In genomic region chr14:32201791-32202451, GRCm38 (mm10) we compare ENCODE assay signal across 8 mouse cellular contexts. TPM values are rescaled to one million over a fixed set of nuclear protein-coding genes. Genes with fewer than 3 reads are reported as not detected.
DNase-seq lines count a peak whose midpoint lies in the region; ATAC-seq and TF ChIP-seq lines count a peak whose summit lies in the region.

Gene Timm23, minus strand, starts transcription at chr14:32201898.
Gene Parg, plus strand, starts transcription at chr14:32201949.

- H3K27me3 ChIP-seq in heart, embryonic 15.5 days: no peaks in the 10 kb centered on the region
- H3K27me3 ChIP-seq in liver, embryonic 14.5 days (ENCODE audit: control insufficient read depth, insufficient read depth, low read length): no peaks in the 10 kb centered on the region
- H3K27me3 ChIP-seq in neural tube, embryonic 11.5 days (ENCODE audit: control insufficient read depth, insufficient read depth, low read length): no peaks in the 10 kb centered on the region
- H3K27me3 ChIP-seq in stomach, postnatal 0 days (ENCODE audit: control insufficient read depth, insufficient read depth, low read length): no peaks in the 10 kb centered on the region

- 0% methylated on average over 76 of the region's 77 CpGs for WGBS in heart, embryonic 15.5 days
- under 1% methylated on average over 73 of the region's 77 CpGs for WGBS in liver, embryonic 14.5 days (ENCODE audit: insufficient replicate concordance)
- under 1% methylated on average over 63 of the region's 77 CpGs for WGBS in neural tube, embryonic 11.5 days
- WGBS in stomach, postnatal 0 days: under 1% methylated on average over 50 of the region's 77 CpGs

- ATAC-seq in heart, embryonic 15.5 days (replicated peaks; ENCODE audit: insufficient number of reproducible peaks, insufficient read depth, low FRiP score, low read depth): peak; percentile 95
- ATAC-seq in liver, embryonic 14.5 days (ENCODE audit: insufficient read depth): peak; percentile 93
- ATAC-seq in neural tube, embryonic 11.5 days (ENCODE audit: insufficient read depth, low FRiP score, low TSS enrichment): peak; percentile 88
- ATAC-seq in stomach, postnatal 0 days (ENCODE audit: low FRiP score, low TSS enrichment): peak; percentile 97

- H3K4me2 ChIP-seq in heart, embryonic 15.5 days: peak within 1 kb of the TSS; percentile 74
- peak within 1 kb of the TSS; percentile 88 for H3K4me2 ChIP-seq in liver, embryonic 14.5 days (ENCODE audit: low read depth)
- H3K4me2 ChIP-seq in neural tube, embryonic 11.5 days (ENCODE audit: low read depth): peak within 1 kb of the TSS; percentile 64
- H3K4me2 ChIP-seq in stomach, postnatal 0 days (replicated peaks; ENCODE audit: low read depth): peak within 1 kb of the TSS; percentile 90

- peak within 1 kb of the TSS; percentile 90 for H3K9ac ChIP-seq in heart, embryonic 15.5 days
- peak within 1 kb of the TSS; percentile 88 for H3K9ac ChIP-seq in liver, embryonic 14.5 days (replicated peaks)
- H3K9ac ChIP-seq in neural tube, embryonic 11.5 days (ENCODE audit: low read length): peak within 1 kb of the TSS; percentile 95
- peak within 1 kb of the TSS; percentile 96 for H3K9ac ChIP-seq in stomach, postnatal 0 days (ENCODE audit: low read length)

- H3K9me3 ChIP-seq in heart, embryonic 15.5 days (replicated peaks): no peaks in the 10 kb centered on the region
- H3K9me3 ChIP-seq in liver, embryonic 14.5 days (ENCODE audit: control insufficient read depth, low read length): no peaks in the 10 kb centered on the region
- H3K9me3 ChIP-seq in neural tube, embryonic 11.5 days (ENCODE audit: control insufficient read depth, low read length): no peaks in the 10 kb centered on the region
- no peaks in the 10 kb centered on the region for H3K9me3 ChIP-seq in stomach, postnatal 0 days (ENCODE audit: control insufficient read depth, low read length)

- no peak for TF ChIP-seq EP300 in liver, embryonic 14.5 days (IDR thresholded peaks at IDR 0.05; ENCODE audit: low read depth)
- no peak for TF ChIP-seq EP300 in stomach, postnatal 0 days (optimal IDR thresholded peaks at IDR 0.05)

- H3K27ac ChIP-seq in brown adipose tissue, adult 24 weeks (replicated peaks; ENCODE audit: low read depth, low read length): peak within 1 kb of the TSS; percentile 93
- H3K27ac ChIP-seq in heart, embryonic 15.5 days: peak within 1 kb of the TSS; percentile 83
- peak within 1 kb of the TSS; percentile 62 for H3K27ac ChIP-seq in liver, embryonic 14.5 days
- H3K27ac ChIP-seq in neural tube, embryonic 11.5 days (ENCODE audit: low read depth, low read length): no peak within 1 kb of the TSS
- peak within 1 kb of the TSS; percentile 85 for H3K27ac ChIP-seq in stomach, postnatal 0 days (replicated peaks)

- H3K4me3 ChIP-seq in brown adipose tissue, adult 24 weeks (ENCODE audit: insufficient read depth, low read depth, low read length): peak within 1 kb of the TSS; percentile 99
- peak within 1 kb of the TSS; percentile 84 for H3K4me3 ChIP-seq in heart, embryonic 15.5 days
- H3K4me3 ChIP-seq in liver, embryonic 14.5 days (ENCODE audit: insufficient read depth in 1 of 2, low read depth in 2 of 2, low read length in 2 of 2): peak within 1 kb of the TSS; percentile 71 to 87
- peak within 1 kb of the TSS; percentile 99 for H3K4me3 ChIP-seq in neural tube, embryonic 11.5 days (ENCODE audit: low read depth, low read length)
- H3K4me3 ChIP-seq in stomach, postnatal 0 days (ENCODE audit: low read depth, low read length): peak within 1 kb of the TSS; percentile 99

- peaks cover 27% of the 10 kb centered on the region for H3K36me3 ChIP-seq in heart, embryonic 15.5 days
- H3K36me3 ChIP-seq in liver, embryonic 14.5 days (replicated peaks; ENCODE audit: control insufficient read depth, insufficient read depth, low read depth): peaks cover 18% of the 10 kb centered on the region
- H3K36me3 ChIP-seq in neural tube, embryonic 11.5 days (ENCODE audit: control insufficient read depth, insufficient read depth, low read length): peaks cover 8% of the 10 kb centered on the region; the same call in 1 of the 2 replicates
- H3K36me3 ChIP-seq in stomach, postnatal 0 days (ENCODE audit: control insufficient read depth, insufficient read depth, low read length): 0 out of 2 replicates have a peak, but pooled peaks cover 5% of the 10 kb centered on the region

- TF ChIP-seq CTCF in liver, embryonic 14.5 days (IDR thresholded peaks at IDR 0.05; ENCODE audit: low read depth): no peak
- no peak for TF ChIP-seq CTCF in stomach, postnatal 0 days (IDR thresholded peaks at IDR 0.05; ENCODE audit: low read depth)

- DNase-seq in CD4-positive, CD25-positive, alpha-beta regulatory T cell, adult 2 months (ENCODE audit: low read depth, low spot score): peak; percentile 89
- DNase-seq in fibroblast of lung, adult 2 months (ENCODE audit: low read depth): peak; percentile 43
- peak; percentile 90 to 95 for DNase-seq in kidney, postnatal 25 days
- DNase-seq in liver, embryonic 14.5 days (ENCODE audit: low read depth in 3 of 3, low spot score in 3 of 3): peak; percentile 77 to 80 (median 77)
- peak; percentile 91 for DNase-seq in neural tube, embryonic 11.5 days (ENCODE audit: low spot score)
- peak; percentile 91 for DNase-seq in stomach, postnatal 0 days (ENCODE audit: low spot score)

- H3K4me1 ChIP-seq in brown adipose tissue, adult 24 weeks (ENCODE audit: control insufficient read depth, insufficient read depth, insufficient read length, low read length): 0 out of 2 replicates have a peak, but pooled peaks cover 2% of the 10 kb centered on the region
- H3K4me1 ChIP-seq in heart, embryonic 15.5 days (replicated peaks): peaks cover 25% of the 10 kb centered on the region
- H3K4me1 ChIP-seq in liver, embryonic 14.5 days (replicated peaks; ENCODE audit: control insufficient read depth in 2 of 2, insufficient read depth in 2 of 2, low read length in 1 of 2): peaks cover 13 to 21% of the 10 kb centered on the region in 2 experiments
- H3K4me1 ChIP-seq in neural tube, embryonic 11.5 days (ENCODE audit: control insufficient read depth, insufficient read depth, low read length): peaks cover 17% of the 10 kb centered on the region
- H3K4me1 ChIP-seq in stomach, postnatal 0 days (replicated peaks; ENCODE audit: control insufficient read depth, insufficient read depth): no peaks in the 10 kb centered on the region

RNA-seq across cellular contexts. Expression of gene Timm23, which starts in this region (rescaled TPM):
- polyA plus RNA-seq in brown adipose tissue, adult 24 weeks (2012; ENCODE audit: insufficient read depth, insufficient read length, missing spikeins): 326 TPM in 2 replicates
- polyA plus RNA-seq in heart, embryonic 15.5 days (2015; fragmentation: Nextera tagmentation; extraction: Ambion mirVana): 288 and 312 TPM in 2 replicates
- 75.8 and 90.5 TPM in 2 replicates for polyA plus RNA-seq in liver, embryonic 14.5 days (2012; rRNA removed)
- 196 and 199 TPM in 2 replicates for polyA plus RNA-seq in liver, embryonic 14.5 days (2014; fragmentation: Nextera tagmentation; extraction: Ambion mirVana)
- polyA plus RNA-seq in neural tube, embryonic 11.5 days (2014; fragmentation: Nextera tagmentation; extraction: Ambion mirVana): 303 and 304 TPM in 2 replicates
- polyA plus RNA-seq in stomach, postnatal 0 days (2015; fragmentation: Nextera tagmentation; extraction: Ambion mirVana): 218 and 234 TPM in 2 replicates

RNA-seq across cellular contexts. Expression of gene Parg, which starts in this region (rescaled TPM):
- 14.4 and 20.3 TPM in 2 replicates for polyA plus RNA-seq in brown adipose tissue, adult 24 weeks (2012; ENCODE audit: insufficient read depth, insufficient read length, missing spikeins)
- polyA plus RNA-seq in heart, embryonic 15.5 days (2015; fragmentation: Nextera tagmentation; extraction: Ambion mirVana): 23.6 and 26.6 TPM in 2 replicates
- 4.4 and 6.0 TPM in 2 replicates for polyA plus RNA-seq in liver, embryonic 14.5 days (2012; rRNA removed)
- 12.6 and 17.0 TPM in 2 replicates for polyA plus RNA-seq in liver, embryonic 14.5 days (2014; fragmentation: Nextera tagmentation; extraction: Ambion mirVana)
- polyA plus RNA-seq in neural tube, embryonic 11.5 days (2014; fragmentation: Nextera tagmentation; extraction: Ambion mirVana): 65.4 and 69.5 TPM in 2 replicates
- 15.2 and 17.5 TPM in 2 replicates for polyA plus RNA-seq in stomach, postnatal 0 days (2015; fragmentation: Nextera tagmentation; extraction: Ambion mirVana)
